Mouse (Mus musculus): ENCODE measurements at regions not wholly inside any gene's neighbourhood (a gene's known extent, or its start where the extent isn't known, plus 50 kb on each side); places are given as distances from the start of the nearest gene placed in this dataset.

GRCm38 (mm10) chr14:101067082-101067481 is 133.0 kb downstream of the Prr30 start:
- TF ChIP-seq CTCF (conservative IDR thresholded peaks at IDR 0.05), result no peak
- Histone ChIP-seq H3K27ac (no peak overlapping the region), H3K4me3 (no peak overlapping the region)
- DNase-seq (ENCODE audit: low spot score in 2 of 2), result no peak

GRCm38 (mm10) chr14:101056874-101057273 is 143.3 kb downstream of the Prr30 start:
- TF ChIP-seq CTCF (conservative IDR thresholded peaks at IDR 0.05), result no peak
- no peak for DNase-seq (ENCODE audit: low spot score in 2 of 2)
- no peak overlapping the region for H3K4me3 ChIP-seq
- H3K27ac ChIP-seq, result no peak overlapping the region

- DNase-seq (ENCODE audit: low spot score in 2 of 2), result peak; percentile 6 to 14
- H3K4me3 ChIP-seq, result no peak overlapping the region
- no peak overlapping the region for H3K27ac ChIP-seq
- TF ChIP-seq CTCF (conservative IDR thresholded peaks at IDR 0.05), result no peak
Measured at GRCm38 (mm10) chr14:101055915-101056314, 144.2 kb downstream of the Prr30 start.

- no peak for TF ChIP-seq CTCF (conservative IDR thresholded peaks at IDR 0.05)
- H3K4me3 ChIP-seq, result no peak overlapping the region
- no peak overlapping the region for H3K27ac ChIP-seq
- no peak for DNase-seq (ENCODE audit: low spot score in 2 of 2)
Measured at GRCm38 (mm10) chr14:101054786-101055185, 145.3 kb downstream of the Prr30 start.

- no peak for DNase-seq (ENCODE audit: low spot score in 2 of 2)
- no peak for TF ChIP-seq CTCF (conservative IDR thresholded peaks at IDR 0.05)
- Histone ChIP-seq H3K4me3 (no peak overlapping the region), H3K27ac (no peak overlapping the region)
Measured at GRCm38 (mm10) chr14:101052760-101053159, 147.4 kb downstream of the Prr30 start.

- DNase-seq (ENCODE audit: low spot score in 2 of 2), result no peak
- no peak for TF ChIP-seq CTCF (conservative IDR thresholded peaks at IDR 0.05)
- no peak overlapping the region for H3K27ac ChIP-seq
Measured at GRCm38 (mm10) chr14:101050212-101050611, 149.9 kb downstream of the Prr30 start.

GRCm38 (mm10) chr14:101049664-101050203 is 150.4 kb downstream of the Prr30 start:
- no peak for DNase-seq (ENCODE audit: low spot score in 2 of 2)
- Histone ChIP-seq H3K27ac (no peak overlapping the region), H3K4me3 (no peak overlapping the region)
- no peak for TF ChIP-seq CTCF (conservative IDR thresholded peaks at IDR 0.05)

More at GRCm38 (mm10) chr14:101050212-101050611, 149.9 kb downstream of the Prr30 start:
- H3K4me3 ChIP-seq, result no peak overlapping the region

GRCm38 (mm10) chr14:101043494-101043893 is 156.6 kb downstream of the Prr30 start:
- TF ChIP-seq CTCF (conservative IDR thresholded peaks at IDR 0.05), result no peak
- DNase-seq (ENCODE audit: low spot score in 2 of 2), result no peak
- H3K27ac ChIP-seq, result no peak overlapping the region
- no peak overlapping the region for H3K4me3 ChIP-seq

GRCm38 (mm10) chr14:101001070-101001469 is 199.1 kb downstream of the Prr30 start:
- no peak for DNase-seq (ENCODE audit: low spot score in 2 of 2)
- Histone ChIP-seq H3K4me3 (no peak overlapping the region), H3K27ac (no peak overlapping the region)
- TF ChIP-seq CTCF (conservative IDR thresholded peaks at IDR 0.05), result no peak

- DNase-seq (ENCODE audit: low spot score in 2 of 2), result no peak
- TF ChIP-seq CTCF (conservative IDR thresholded peaks at IDR 0.05), result no peak
- Histone ChIP-seq H3K27ac (no peak overlapping the region), H3K4me3 (no peak overlapping the region)
Measured at GRCm38 (mm10) chr14:100980754-100981153, 219.4 kb downstream of the Prr30 start.

- Histone ChIP-seq H3K4me3 (no peak overlapping the region), H3K27ac (no peak overlapping the region)
- no peak for DNase-seq (ENCODE audit: low spot score in 2 of 2)
- no peak for TF ChIP-seq CTCF (conservative IDR thresholded peaks at IDR 0.05)
Measured at GRCm38 (mm10) chr14:100978515-100978914, 221.6 kb downstream of the Prr30 start.

- Histone ChIP-seq H3K27ac (no peak overlapping the region), H3K4me3 (no peak overlapping the region)
- no peak for TF ChIP-seq CTCF (conservative IDR thresholded peaks at IDR 0.05)
- no peak for DNase-seq (ENCODE audit: low spot score in 2 of 2)
Measured at GRCm38 (mm10) chr14:100970970-100971369, 229.2 kb downstream of the Prr30 start.

- TF ChIP-seq CTCF (conservative IDR thresholded peaks at IDR 0.05), result peak; percentile 55
- no peak for DNase-seq (ENCODE audit: low spot score in 2 of 2)
- H3K4me3 ChIP-seq, result no peak overlapping the region
- H3K27ac ChIP-seq, result no peak overlapping the region
Measured at GRCm38 (mm10) chr14:100960198-100960597, 239.9 kb downstream of the Prr30 start.

- Histone ChIP-seq H3K27ac (no peak overlapping the region), H3K4me3 (no peak overlapping the region)
- no peak for TF ChIP-seq CTCF (conservative IDR thresholded peaks at IDR 0.05)
- no peak for DNase-seq (ENCODE audit: low spot score in 2 of 2)
Measured at GRCm38 (mm10) chr14:100955806-100956436, 244.2 kb downstream of the Prr30 start.

All from layer of hippocampus, adult 2 months (tissue).